Mouse (Mus musculus): ENCODE results near the gene Lrp8.

Lrp8 gene

GRCm38 (mm10) chr4:107848546-107848945 is 46.5 kb downstream of the Lrp8 start:
- no peak for DNase-seq (ENCODE audit: low spot score)

- no peak for DNase-seq (ENCODE audit: low spot score)
These were observed 47.6 kb downstream of the Lrp8 start for GRCm38 (mm10) chr4:107849621-107850020.

GRCm38 (mm10) chr4:107850091-107850490 is 48.0 kb downstream of the Lrp8 start:
- no peak for DNase-seq (ENCODE audit: low spot score)

GRCm38 (mm10) chr4:107853333-107853732 is 51.3 kb downstream of the Lrp8 start:
- no peak for DNase-seq (ENCODE audit: low spot score)

- DNase-seq (ENCODE audit: low spot score), result no peak
These were observed 51.8 kb downstream of the Lrp8 start for GRCm38 (mm10) chr4:107853836-107854235.

GRCm38 (mm10) chr4:107856958-107857686 is 55.1 kb downstream of the Lrp8 start:
- DNase-seq (ENCODE audit: low spot score), result peak; percentile 32

- no peak for DNase-seq (ENCODE audit: low spot score)
These were observed 56.9 kb downstream of the Lrp8 start for GRCm38 (mm10) chr4:107858995-107859394.

- no peak for DNase-seq (ENCODE audit: low spot score)
These were observed 62.8 kb downstream of the Lrp8 start for GRCm38 (mm10) chr4:107864866-107865265.

GRCm38 (mm10) chr4:107879254-107880050 is 77.4 kb downstream of the Lrp8 start, which contains the start of gene Magoh:
Gene Magoh (plus strand): TSS chr4:107879755.
- peak; percentile 97 for DNase-seq (ENCODE audit: low spot score)

- no peak for DNase-seq (ENCODE audit: low spot score)
These were observed 79.6 kb downstream of the Lrp8 start for GRCm38 (mm10) chr4:107881631-107882030.

- no peak for DNase-seq (ENCODE audit: low spot score)
These were observed 84.3 kb downstream of the Lrp8 start for GRCm38 (mm10) chr4:107886371-107886770.

GRCm38 (mm10) chr4:107889385-107889730 is 87.3 kb downstream of the Lrp8 start:
- no peak for DNase-seq (ENCODE audit: low spot score)

- DNase-seq (ENCODE audit: low spot score), result peak; percentile 93
These were observed 87.8 kb downstream of the Lrp8 start, which contains the start of gene 0610037L13Rik for GRCm38 (mm10) chr4:107889731-107890432. Gene 0610037L13Rik (plus strand): TSS chr4:107889813.

- no peak for DNase-seq (ENCODE audit: low spot score)
These were observed 90.6 kb downstream of the Lrp8 start for GRCm38 (mm10) chr4:107892663-107893062.

GRCm38 (mm10) chr4:107899211-107899927 is 97.3 kb downstream of the Lrp8 start:
- DNase-seq (ENCODE audit: low spot score), result no peak

- DNase-seq (ENCODE audit: low spot score), result no peak
These were observed 98.1 kb downstream of the Lrp8 start for GRCm38 (mm10) chr4:107900206-107900605.

- no peak for DNase-seq (ENCODE audit: low spot score)
These were observed 102.2 kb downstream of the Lrp8 start for GRCm38 (mm10) chr4:107904252-107904651.

GRCm38 (mm10) chr4:107906561-107906960 is 104.5 kb downstream of the Lrp8 start:
- DNase-seq (ENCODE audit: low spot score), result no peak

- no peak for DNase-seq (ENCODE audit: low spot score)
These were observed 108.0 kb downstream of the Lrp8 start for GRCm38 (mm10) chr4:107910020-107910419.

GRCm38 (mm10) chr4:107920336-107920735 is 118.3 kb downstream of the Lrp8 start:
- DNase-seq (ENCODE audit: low spot score), result no peak

- DNase-seq (ENCODE audit: low spot score), result no peak
These were observed 119.2 kb downstream of the Lrp8 start for GRCm38 (mm10) chr4:107921152-107921695.

GRCm38 (mm10) chr4:107921952-107922351 is 119.9 kb downstream of the Lrp8 start:
- no peak for DNase-seq (ENCODE audit: low spot score)

All from layer of hippocampus, adult 11-12 months (tissue).